Mouse (Mus musculus): Measurements from ENCODE around the gene Sh3bgrl.

DNA sequence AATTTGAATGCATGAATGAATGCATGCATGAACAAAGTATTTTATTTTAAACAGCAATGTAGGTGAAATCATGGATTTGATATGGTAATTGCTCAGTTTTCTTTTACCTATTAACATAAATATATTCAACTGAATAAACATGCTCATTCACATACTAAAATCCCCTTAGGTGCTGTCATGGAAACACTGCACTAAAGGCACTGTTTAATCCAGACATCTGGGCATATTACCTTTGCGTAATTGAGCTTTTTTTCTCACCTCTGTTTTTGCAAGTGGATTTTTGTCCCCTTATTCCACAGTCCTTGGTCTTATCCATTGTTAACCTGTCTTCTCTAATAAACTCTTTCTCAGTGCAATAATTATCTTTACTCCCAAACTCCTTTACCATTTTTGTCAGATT is 17.7 kb downstream of the Sh3bgrl start:
- TF ChIP-seq JUND (conservative IDR thresholded peaks at IDR 0.05; ENCODE audit: low read depth, low read length) = no peak
- TF ChIP-seq POLR2A (IDR thresholded peaks at IDR 0.05; ENCODE audit: low read depth, low read length) = no peak
- TF ChIP-seq POLR2AphosphoS2 (IDR thresholded peaks at IDR 0.05; ENCODE audit: low read depth, low read length) = no peak
- no peak for TF ChIP-seq CTCF (conservative IDR thresholded peaks at IDR 0.05 in 1 of 2, IDR thresholded peaks at IDR 0.05 in 1 of 2; ENCODE audit: low read depth in 2 of 2, low read length in 2 of 2)
- TF ChIP-seq ZC3H11A (IDR thresholded peaks at IDR 0.05; ENCODE audit: low read depth, low read length) = no peak
- no peak for TF ChIP-seq RCOR1 (conservative IDR thresholded peaks at IDR 0.05; ENCODE audit: low read depth, low read length)
- TF ChIP-seq CHD2 (IDR thresholded peaks at IDR 0.05; ENCODE audit: low read length) = no peak
- no peak for TF ChIP-seq HCFC1 (IDR thresholded peaks at IDR 0.05; ENCODE audit: low read depth, low read length)
- no peak for TF ChIP-seq USF1 (IDR thresholded peaks at IDR 0.05; ENCODE audit: low read depth, low read length)
- TF ChIP-seq EP300 (IDR thresholded peaks at IDR 0.05; ENCODE audit: low read length) = no peak
- TF ChIP-seq BHLHE40 (IDR thresholded peaks at IDR 0.05; ENCODE audit: low read depth, low read length) = no peak
- TF ChIP-seq MYC (IDR thresholded peaks at IDR 0.05; ENCODE audit: low read depth, low read length) = no peak
- TF ChIP-seq SIN3A (IDR thresholded peaks at IDR 0.05; ENCODE audit: low read length) = no peak
- no peak for TF ChIP-seq CHD1 (IDR thresholded peaks at IDR 0.05; ENCODE audit: low read depth, low read length)

All from CH12.LX (cell line).